In genomic region chr15:98897495-98897894, GRCm38 (mm10) we compare ENCODE assay signal across 8 mouse cellular contexts. TPM values are rescaled to one million over a fixed set of nuclear protein-coding genes. Genes with fewer than 3 reads are reported as not detected.
DNase-seq lines count a peak whose midpoint lies in the region; ATAC-seq and TF ChIP-seq lines count a peak whose summit lies in the region.

No protein-coding gene starts in this region.

- peak overlapping the region; percentile 55 for H3K4me2 ChIP-seq in limb, embryonic 13.5 days (replicated peaks)
- no peak overlapping the region for H3K4me2 ChIP-seq in neural tube, embryonic 14.5 days (ENCODE audit: low read depth, low read length)

- H3K27me3 ChIP-seq in limb, embryonic 13.5 days = peaks cover 85% of the 10 kb centered on the region
- H3K27me3 ChIP-seq in neural tube, embryonic 14.5 days (ENCODE audit: control insufficient read depth, insufficient read depth, low read length) = peaks cover 59% of the 10 kb centered on the region

- no peak for TF ChIP-seq CTCF in left cerebral cortex, adult 2 months (IDR thresholded peaks at IDR 0.05)

- 3% methylated on average over 10 of the region's 10 CpGs for WGBS in limb, embryonic 13.5 days
- 5% methylated on average over 10 of the region's 10 CpGs for WGBS in neural tube, embryonic 14.5 days

- peak overlapping the region; percentile 29 for H3K4me3 ChIP-seq in limb, embryonic 13.5 days
- H3K4me3 ChIP-seq in neural tube, embryonic 14.5 days (ENCODE audit: low read depth, low read length) = peak overlapping the region; percentile 12
- no peak overlapping the region for H3K4me3 ChIP-seq in left cerebral cortex, adult 2 months

- intact Hi-C loops in heart, postnatal 10 days (cut with DNase I) = loop anchor here (2.0 kb wide), 1 partner anchor 19 kb away; no protein-coding TSS in a partner anchor
- intact Hi-C loops in left cerebral cortex, adult 2 months (cut with DNase I) = loop anchor here (10.0 kb wide), 1 partner anchor 307 kb away; no protein-coding TSS in a partner anchor

- no peaks in the 10 kb centered on the region for H3K9me3 ChIP-seq in limb, embryonic 13.5 days
- H3K9me3 ChIP-seq in neural tube, embryonic 14.5 days (ENCODE audit: control insufficient read depth, low read length) = no peaks in the 10 kb centered on the region

- H3K36me3 ChIP-seq in limb, embryonic 13.5 days = 0 out of 2 replicates have a peak, but pooled peaks cover under 1% of the 10 kb centered on the region
- no peaks in the 10 kb centered on the region for H3K36me3 ChIP-seq in neural tube, embryonic 14.5 days (ENCODE audit: control insufficient read depth, insufficient read depth, low read length)

- peaks cover 45% of the 10 kb centered on the region for H3K4me1 ChIP-seq in limb, embryonic 13.5 days
- peaks cover 14% of the 10 kb centered on the region for H3K4me1 ChIP-seq in neural tube, embryonic 14.5 days (ENCODE audit: control insufficient read depth, insufficient read depth, low read length)

- no peak for ATAC-seq in limb, embryonic 13.5 days (ENCODE audit: low FRiP score, low read depth)
- ATAC-seq in neural tube, embryonic 14.5 days (ENCODE audit: low read depth) = no peak
- ATAC-seq in cerebellum, adult (ENCODE audit: insufficient number of reproducible peaks, low FRiP score, low TSS enrichment) = no peak
- ATAC-seq in CD4-positive, CD25-positive, alpha-beta regulatory T cell, adult 4 months = no peak

- peak; percentile 44 for DNase-seq in ovary, postnatal 36 days (ENCODE audit: low spot score)
- no peak for DNase-seq in ovary, postnatal 10 days (ENCODE audit: low spot score)
- DNase-seq in heart, postnatal 10 days = peak; percentile 39 to 55
- no peak for DNase-seq in left cerebral cortex, adult 2 months (ENCODE audit: extremely low spot score in 1 of 2, low spot score in 2 of 2)

- no peak overlapping the region for H3K9ac ChIP-seq in limb, embryonic 13.5 days
- no peak overlapping the region for H3K9ac ChIP-seq in neural tube, embryonic 14.5 days (replicated peaks; ENCODE audit: low read depth, low read length)

- H3K27ac ChIP-seq in limb, embryonic 13.5 days = no peak overlapping the region
- no peak overlapping the region for H3K27ac ChIP-seq in neural tube, embryonic 14.5 days (ENCODE audit: low read depth, low read length)
- H3K27ac ChIP-seq in left cerebral cortex, adult 2 months = no peak overlapping the region

RNA-seq across cellular contexts. Expression of gene Dhh, which starts 0.8 kb away (rescaled TPM):
- 1 to 10 TPM; 2.8 to 3.8 TPM for total RNA-seq in heart, postnatal 10 days (2021)
- 0.59 and 0.80 TPM in 2 replicates for polyA plus RNA-seq in limb, embryonic 13.5 days (2015; fragmentation: Nextera tagmentation; extraction: Ambion mirVana)
- 0.32 and 2.0 TPM in 2 replicates for polyA plus RNA-seq in neural tube, embryonic 14.5 days (2014; fragmentation: Nextera tagmentation; extraction: Ambion mirVana)
- total RNA-seq in left cerebral cortex, adult 2 months (2021) = under 1 TPM in 1 of 2 experiments, not detected in 1; 0.28 TPM
- not detected for polyA plus RNA-seq in CD4-positive, CD25-positive, alpha-beta regulatory T cell, adult 4 months (2017; shearing (Covaris generic))

RNA-seq across cellular contexts. Expression of gene Rhebl1, which starts 3.2 kb away (rescaled TPM):
- total RNA-seq in heart, postnatal 10 days (2021) = 1 to 10 TPM; 1.6 to 2.8 TPM
- polyA plus RNA-seq in limb, embryonic 13.5 days (2015; fragmentation: Nextera tagmentation; extraction: Ambion mirVana) = 18.4 and 20.1 TPM in 2 replicates
- polyA plus RNA-seq in neural tube, embryonic 14.5 days (2014; fragmentation: Nextera tagmentation; extraction: Ambion mirVana) = 19.9 and 21.3 TPM in 2 replicates
- 10 to 100 TPM; 11.8 to 12.1 TPM for total RNA-seq in left cerebral cortex, adult 2 months (2021)
- polyA plus RNA-seq in CD4-positive, CD25-positive, alpha-beta regulatory T cell, adult 4 months (2017; shearing (Covaris generic)) = 10 to 100 TPM; 11.3 to 14.2 TPM

RNA-seq across cellular contexts. Expression of gene Lmbr1l, which starts 20.5 kb away (rescaled TPM):
- total RNA-seq in heart, postnatal 10 days (2021) = 10 to 100 TPM; 15.4 to 16.1 TPM
- 22.5 and 26.1 TPM in 2 replicates for polyA plus RNA-seq in limb, embryonic 13.5 days (2015; fragmentation: Nextera tagmentation; extraction: Ambion mirVana)
- 7.3 and 10.5 TPM in 2 replicates for polyA plus RNA-seq in neural tube, embryonic 14.5 days (2014; fragmentation: Nextera tagmentation; extraction: Ambion mirVana)
- total RNA-seq in left cerebral cortex, adult 2 months (2021) = 10 to 100 TPM; 17.8 to 19.1 TPM
- 10 to 100 TPM; 23.3 to 61.6 TPM for polyA plus RNA-seq in CD4-positive, CD25-positive, alpha-beta regulatory T cell, adult 4 months (2017; shearing (Covaris generic))

RNA-seq across cellular contexts. Expression of gene Kmt2d, which starts 26.5 kb away (rescaled TPM):
- total RNA-seq in heart, postnatal 10 days (2021) = 10 to 100 TPM; 63.0 to 72.1 TPM
- polyA plus RNA-seq in limb, embryonic 13.5 days (2015; fragmentation: Nextera tagmentation; extraction: Ambion mirVana) = 14.7 and 14.9 TPM in 2 replicates
- polyA plus RNA-seq in neural tube, embryonic 14.5 days (2014; fragmentation: Nextera tagmentation; extraction: Ambion mirVana) = 14.4 and 16.8 TPM in 2 replicates
- total RNA-seq in left cerebral cortex, adult 2 months (2021) = 100 to 1,000 TPM; 100 to 101 TPM
- 10 to 100 TPM; 30.9 to 38.6 TPM for polyA plus RNA-seq in CD4-positive, CD25-positive, alpha-beta regulatory T cell, adult 4 months (2017; shearing (Covaris generic))

RNA-seq across cellular contexts. Expression of gene Tuba1b, which starts 36.9 kb away (rescaled TPM):
- 100 to 1,000 TPM; 373 to 402 TPM for total RNA-seq in heart, postnatal 10 days (2021)
- polyA plus RNA-seq in limb, embryonic 13.5 days (2015; fragmentation: Nextera tagmentation; extraction: Ambion mirVana) = 1,632 and 1,683 TPM in 2 replicates
- 1,186 and 1,301 TPM in 2 replicates for polyA plus RNA-seq in neural tube, embryonic 14.5 days (2014; fragmentation: Nextera tagmentation; extraction: Ambion mirVana)
- 100 to 1,000 TPM; 509 to 550 TPM for total RNA-seq in left cerebral cortex, adult 2 months (2021)
- 100 to 1,000 TPM; 419 to 534 TPM for polyA plus RNA-seq in CD4-positive, CD25-positive, alpha-beta regulatory T cell, adult 4 months (2017; shearing (Covaris generic))

Comparison
In these comparisons a context has a peak if more than half of its experiments do, and no peak if none do; other contexts are left out.
1. DNase-seq: peak in ovary, postnatal 36 days (single experiment) and heart, postnatal 10 days (2 of 2); none in ovary, postnatal 10 days (single experiment) and left cerebral cortex, adult 2 months (0 of 2).